Mouse (Mus musculus): ENCODE data around the gene Cdyl. TPM values are rescaled to one million over a fixed set of nuclear protein-coding genes. Genes with fewer than 3 reads are reported as not detected.

The Cdyl gene
- total and polyA plus RNA-seq, 3 experiments, result 36.3 to 104 (median 47.9) TPM

- Histone ChIP-seq H3K4me3 (ENCODE audit: low read depth, low read length) (no peak overlapping the region), H3K4me1 (ENCODE audit: insufficient read depth, low read depth, low read length) (peaks cover 12% of the 10 kb centered on the region), H3K9me3 (replicated peaks) (no peaks in the 10 kb centered on the region), H3K27me3 (ENCODE audit: insufficient read depth, low read length) (no peaks in the 10 kb centered on the region), H3K36me3 (replicated peaks) (peaks cover 93% of the 10 kb centered on the region)
- DNase-seq (ENCODE audit: low spot score) (no peak), ATAC-seq (ENCODE audit: extremely low read depth, insufficient number of reproducible peaks, low FRiP score, poor library complexity, severe bottlenecking) (no peak)
- no peak for TF ChIP-seq GATA1 (IDR thresholded peaks at IDR 0.05; ENCODE audit: borderline replicate concordance, low read length)
- TF ChIP-seq POLR2AphosphoS5 (IDR thresholded peaks at IDR 0.05; ENCODE audit: insufficient replicate concordance, low read depth, low read length), result no peak
- TF ChIP-seq CTCF (IDR thresholded peaks at IDR 0.05; ENCODE audit: low read depth, low read length), result no peak
These were observed 193.4 kb downstream of the Cdyl start for GRCm38 (mm10) chr13:35852851-35853575.

- peaks cover 2% of the 10 kb centered on the region; the same call in 1 of the 2 replicates for H3K4me1 ChIP-seq (ENCODE audit: insufficient read depth, low read depth, low read length)
- no peaks in the 10 kb centered on the region for H3K9me3 ChIP-seq (replicated peaks)
- ATAC-seq (ENCODE audit: extremely low read depth, insufficient number of reproducible peaks, low FRiP score, poor library complexity, severe bottlenecking), result no peak
- H3K36me3 ChIP-seq (replicated peaks), result peaks cover 100% of the 10 kb centered on the region
- no peaks in the 10 kb centered on the region for H3K27me3 ChIP-seq (ENCODE audit: insufficient read depth, low read length)
- DNase-seq (ENCODE audit: low spot score), result no peak
- TF ChIP-seq CTCF (IDR thresholded peaks at IDR 0.05; ENCODE audit: low read depth, low read length), result no peak
- TF ChIP-seq POLR2AphosphoS5 (IDR thresholded peaks at IDR 0.05; ENCODE audit: insufficient replicate concordance, low read depth, low read length), result no peak
- TF ChIP-seq TAL1 (conservative IDR thresholded peaks at IDR 0.05; ENCODE audit: low read depth, low read length), result no peak
- no peak for TF ChIP-seq GATA1 (IDR thresholded peaks at IDR 0.05; ENCODE audit: borderline replicate concordance, low read length)
- TF ChIP-seq GATA2 (IDR thresholded peaks at IDR 0.05; ENCODE audit: borderline replicate concordance, low read depth, low read length), result no peak
- H3K4me3 ChIP-seq (ENCODE audit: low read depth, low read length), result no peak overlapping the region
These were observed 197.9 kb downstream of the Cdyl start for GRCm38 (mm10) chr13:35857486-35857885.

GRCm38 (mm10) chr13:35860916-35861315 is 201.3 kb downstream of the Cdyl start:
- TF ChIP-seq GATA1 (IDR thresholded peaks at IDR 0.05; ENCODE audit: borderline replicate concordance, low read length) (no peak), CTCF (IDR thresholded peaks at IDR 0.05; ENCODE audit: low read depth, low read length) (no peak), POLR2AphosphoS5 (IDR thresholded peaks at IDR 0.05; ENCODE audit: insufficient replicate concordance, low read depth, low read length) (no peak), TAL1 (conservative IDR thresholded peaks at IDR 0.05; ENCODE audit: low read depth, low read length) (no peak), GATA2 (IDR thresholded peaks at IDR 0.05; ENCODE audit: borderline replicate concordance, low read depth, low read length) (no peak)
- H3K4me3 ChIP-seq (ENCODE audit: low read depth, low read length), result no peak overlapping the region
- ATAC-seq (ENCODE audit: extremely low read depth, insufficient number of reproducible peaks, low FRiP score, poor library complexity, severe bottlenecking), result no peak
- DNase-seq (ENCODE audit: low spot score), result no peak
- H3K36me3 ChIP-seq (replicated peaks), result peaks cover 100% of the 10 kb centered on the region
- no peaks in the 10 kb centered on the region for H3K9me3 ChIP-seq (replicated peaks)
- H3K27me3 ChIP-seq (ENCODE audit: insufficient read depth, low read length), result no peaks in the 10 kb centered on the region
- no peaks in the 10 kb centered on the region for H3K4me1 ChIP-seq (ENCODE audit: insufficient read depth, low read depth, low read length)

- no peaks in the 10 kb centered on the region for H3K9me3 ChIP-seq (replicated peaks)
- H3K4me3 ChIP-seq (ENCODE audit: low read depth, low read length), result no peak overlapping the region
- peaks cover 5% of the 10 kb centered on the region for H3K4me1 ChIP-seq (ENCODE audit: insufficient read depth, low read depth, low read length)
- DNase-seq (ENCODE audit: low spot score) (no peak), ATAC-seq (ENCODE audit: extremely low read depth, insufficient number of reproducible peaks, low FRiP score, poor library complexity, severe bottlenecking) (no peak)
- peaks cover 93% of the 10 kb centered on the region for H3K36me3 ChIP-seq (replicated peaks)
- H3K27me3 ChIP-seq (ENCODE audit: insufficient read depth, low read length), result no peaks in the 10 kb centered on the region
- no peak for TF ChIP-seq POLR2AphosphoS5 (IDR thresholded peaks at IDR 0.05; ENCODE audit: insufficient replicate concordance, low read depth, low read length)
- TF ChIP-seq GATA1 (IDR thresholded peaks at IDR 0.05; ENCODE audit: borderline replicate concordance, low read length), result no peak
These were observed 211.0 kb downstream of the Cdyl start for GRCm38 (mm10) chr13:35870659-35871058.

GRCm38 (mm10) chr13:35871107-35871506 is 211.5 kb downstream of the Cdyl start:
- H3K4me1 ChIP-seq (ENCODE audit: insufficient read depth, low read depth, low read length), result peaks cover 5% of the 10 kb centered on the region
- H3K36me3 ChIP-seq (replicated peaks), result peaks cover 93% of the 10 kb centered on the region
- DNase-seq (ENCODE audit: low spot score) (no peak), ATAC-seq (ENCODE audit: extremely low read depth, insufficient number of reproducible peaks, low FRiP score, poor library complexity, severe bottlenecking) (no peak)
- TF ChIP-seq TAL1 (conservative IDR thresholded peaks at IDR 0.05; ENCODE audit: low read depth, low read length) (no peak), POLR2AphosphoS5 (IDR thresholded peaks at IDR 0.05; ENCODE audit: insufficient replicate concordance, low read depth, low read length) (no peak), CTCF (IDR thresholded peaks at IDR 0.05; ENCODE audit: low read depth, low read length) (no peak), GATA1 (IDR thresholded peaks at IDR 0.05; ENCODE audit: borderline replicate concordance, low read length) (no peak)
- H3K9me3 ChIP-seq (replicated peaks), result no peaks in the 10 kb centered on the region
- H3K27me3 ChIP-seq (ENCODE audit: insufficient read depth, low read length), result no peaks in the 10 kb centered on the region
- no peak overlapping the region for H3K4me3 ChIP-seq (ENCODE audit: low read depth, low read length)

- Histone ChIP-seq H3K9me3 (replicated peaks) (no peaks in the 10 kb centered on the region), H3K4me1 (ENCODE audit: insufficient read depth, low read depth, low read length) (peaks cover 3% of the 10 kb centered on the region; the same call in 1 of the 2 replicates), H3K27me3 (ENCODE audit: insufficient read depth, low read length) (peaks cover 8% of the 10 kb centered on the region; the same call in 1 of the 2 replicates), H3K36me3 (replicated peaks) (peaks cover 58% of the 10 kb centered on the region), H3K4me3 (ENCODE audit: low read depth, low read length) (no peak overlapping the region)
- no peak for ATAC-seq (ENCODE audit: extremely low read depth, insufficient number of reproducible peaks, low FRiP score, poor library complexity, severe bottlenecking)
- TF ChIP-seq GATA1 (IDR thresholded peaks at IDR 0.05; ENCODE audit: borderline replicate concordance, low read length) (no peak), CTCF (IDR thresholded peaks at IDR 0.05; ENCODE audit: low read depth, low read length) (no peak), TAL1 (conservative IDR thresholded peaks at IDR 0.05; ENCODE audit: low read depth, low read length) (no peak), GATA2 (IDR thresholded peaks at IDR 0.05; ENCODE audit: borderline replicate concordance, low read depth, low read length) (no peak), POLR2AphosphoS5 (IDR thresholded peaks at IDR 0.05; ENCODE audit: insufficient replicate concordance, low read depth, low read length) (no peak)
- no peak for DNase-seq (ENCODE audit: low spot score)
These were observed 215.8 kb downstream of the Cdyl start for GRCm38 (mm10) chr13:35875396-35875795.
